ENCODE assay signal across 20 mouse cellular contexts in genomic region chr1:136935960-136936324, GRCm38 (mm10). TPM values are rescaled to one million over a fixed set of nuclear protein-coding genes. Genes with fewer than 3 reads are reported as not detected.
"Had no signal": no experiment of that assay in that cellular context is flagged by ENCODE, and none has a peak within 500 bp of the region (broad histone marks: within the 10 kb centered on the region; RNA-seq: fewer than 3 reads in every experiment).

No protein-coding gene starts in this region.

- H3K27me3 ChIP-seq: liver, embryonic 15.5 days had no signal

- ATAC-seq: midbrain, embryonic 16.5 days had no signal

- H3K27ac ChIP-seq: liver, embryonic 15.5 days; midbrain, embryonic 10.5 days; midbrain, embryonic 12.5 days; neural tube, embryonic 13.5 days; neural tube, embryonic 15.5 days had no signal

- H3K4me3 ChIP-seq: liver, embryonic 15.5 days; midbrain, embryonic 10.5 days; midbrain, embryonic 12.5 days; myocyte; neural tube, embryonic 13.5 days; neural tube, embryonic 15.5 days had no signal

- H3K9ac ChIP-seq: liver, embryonic 15.5 days; lung, embryonic 14.5 days; midbrain, embryonic 12.5 days; neural tube, embryonic 13.5 days; neural tube, embryonic 15.5 days had no signal

- H3K36me3 ChIP-seq: midbrain, embryonic 10.5 days; midbrain, embryonic 12.5 days; neural tube, embryonic 13.5 days; neural tube, embryonic 15.5 days had no signal

- H3K4me1 ChIP-seq: midbrain, embryonic 12.5 days; neural tube, embryonic 15.5 days had no signal

- DNase-seq: lung, adult 18-20 months; lung, embryonic 14.5 days; lung, postnatal 10 days; lung, postnatal 4 days; midbrain, embryonic 14.5 days; retina, postnatal 1 day; right cerebral cortex, postnatal 4 days; spleen, adult 18-20 months; thymus, adult 18-20 months; thymus, postnatal 14 days; thymus, postnatal 36 days had no signal

RNA-seq across cellular contexts. Expression of gene Nr5a2, which starts 24.3 kb away (rescaled TPM):
- total RNA-seq: megakaryocyte, adult 5-6 weeks; megakaryocyte-erythroid progenitor cell, adult 5-6 weeks had no signal
- polyA plus RNA-seq: myocyte had no signal
